Mouse (Mus musculus): ENCODE results near the gene Scrn1.

GRCm38 (mm10) chr6:54566546-54566919 is 244 bp upstream of the Scrn1 start:
- TF ChIP-seq GATA1 (IDR thresholded peaks at IDR 0.05; ENCODE audit: borderline replicate concordance, low read length) (no peak), FLI1 (IDR thresholded peaks at IDR 0.05; ENCODE audit: low read length) (no peak)

Measured in megakaryocyte, embryonic 14.5 days (primary cell).